Mouse (Mus musculus) megakaryocyte, embryonic 14.5 days (primary cell): ENCODE results near the gene Zfp423. TPM values are rescaled to one million over a fixed set of nuclear protein-coding genes. Genes with fewer than 3 reads are reported as not detected.

Source experiments
- H3K27me3 ChIP-seq: replicated peaks from 2 replicates; pipeline ENCODE3; 2012; ENCODE audit warnings: inconsistent platforms
- H3K36me3 ChIP-seq: replicated peaks from 2 replicates; pipeline ENCODE3; 2012; ENCODE audit warnings: low read length, inconsistent platforms, mixed read lengths
- H3K4me1 ChIP-seq: 2 replicates; pipeline ENCODE4 v1.6.1; 2012; ENCODE audit warnings: inconsistent platforms
- H3K4me3 ChIP-seq: replicated peaks from 2 replicates; pipeline ENCODE3; 2012; ENCODE audit warnings: moderate library complexity, mild to moderate bottlenecking, inconsistent platforms
- H3K9me3 ChIP-seq: 2 replicates; pipeline ENCODE4 v1.6.1; 2012; ENCODE audit warnings: inconsistent platforms
- FLI1 ChIP-seq: IDR thresholded peaks from 2 replicates; pipeline ENCODE4 v1.6.1; 2012; ENCODE audit warnings: low read length, inconsistent platforms, mixed read lengths
- GATA1 ChIP-seq: IDR thresholded peaks from 3 replicates; pipeline ENCODE4 v1.6.1; 2012; ENCODE audit warnings: mixed read lengths, low read length, inconsistent platforms, borderline replicate concordance
- polyA plus RNA-seq: library from polyadenylated mRNA; stranded (reverse); fragments of >175 nt; gene quantifications from 2 replicates; pipeline ENCODE4 v1.2.3, GENCODE M21; 2012; ENCODE audit warnings: low replicate concordance; ENCODE audit not compliant: insufficient read depth

Zfp423 gene
- polyA plus RNA-seq, 1 experiment, result not detected

DNA sequence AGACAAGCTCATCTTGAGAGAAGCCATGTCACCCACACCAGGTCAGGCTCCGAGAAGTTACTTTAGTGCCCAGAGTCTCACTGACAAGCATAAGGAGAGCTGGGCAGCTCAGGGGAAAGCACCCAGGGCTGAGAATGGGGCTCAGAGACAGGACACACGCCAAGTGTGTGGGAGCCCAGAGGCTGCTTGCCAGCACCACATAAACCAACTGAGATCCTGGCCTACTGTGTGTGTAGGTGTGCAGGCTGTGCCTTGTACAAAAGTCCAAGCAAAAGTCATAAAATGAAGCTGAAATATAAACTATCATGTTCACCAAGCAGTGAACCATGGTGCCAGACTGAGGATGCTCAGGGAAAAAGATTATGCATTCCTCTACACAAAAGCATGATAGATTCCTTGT, 50.5 kb downstream of the Zfp423 start:
- H3K36me3 ChIP-seq, result no peaks in the 10 kb centered on the region
- no peaks in the 10 kb centered on the region for H3K4me1 ChIP-seq
- H3K9me3 ChIP-seq, result no peaks in the 10 kb centered on the region
- peaks cover 18% of the 10 kb centered on the region for H3K27me3 ChIP-seq
- H3K4me3 ChIP-seq, result no peak overlapping the region
- TF ChIP-seq GATA1, result no peak
- TF ChIP-seq FLI1, result no peak

DNA sequence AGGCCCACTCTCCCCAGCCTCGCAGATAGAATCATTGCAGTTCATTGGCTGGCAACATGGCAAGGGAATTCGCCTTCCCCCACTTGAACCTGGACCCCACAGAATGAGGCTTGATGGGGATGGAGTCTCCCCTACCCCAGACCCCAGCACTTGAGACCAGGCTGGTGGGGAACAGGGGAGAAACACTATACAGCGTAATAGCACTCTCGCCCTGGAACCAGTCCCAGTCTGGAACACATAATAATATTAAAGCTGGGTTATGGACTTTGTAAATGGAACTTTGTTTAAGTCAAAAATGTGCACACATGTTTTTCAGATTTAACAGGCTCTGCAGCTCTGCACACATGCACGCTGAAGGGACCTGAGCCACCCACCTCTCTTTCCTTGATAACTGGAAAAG, 54.0 kb downstream of the Zfp423 start:
- peaks cover 18% of the 10 kb centered on the region for H3K27me3 ChIP-seq
- no peak for TF ChIP-seq FLI1
- no peak for TF ChIP-seq GATA1
- H3K4me3 ChIP-seq, result no peak overlapping the region
- no peaks in the 10 kb centered on the region for H3K4me1 ChIP-seq
- H3K9me3 ChIP-seq, result no peaks in the 10 kb centered on the region
- no peaks in the 10 kb centered on the region for H3K36me3 ChIP-seq

DNA sequence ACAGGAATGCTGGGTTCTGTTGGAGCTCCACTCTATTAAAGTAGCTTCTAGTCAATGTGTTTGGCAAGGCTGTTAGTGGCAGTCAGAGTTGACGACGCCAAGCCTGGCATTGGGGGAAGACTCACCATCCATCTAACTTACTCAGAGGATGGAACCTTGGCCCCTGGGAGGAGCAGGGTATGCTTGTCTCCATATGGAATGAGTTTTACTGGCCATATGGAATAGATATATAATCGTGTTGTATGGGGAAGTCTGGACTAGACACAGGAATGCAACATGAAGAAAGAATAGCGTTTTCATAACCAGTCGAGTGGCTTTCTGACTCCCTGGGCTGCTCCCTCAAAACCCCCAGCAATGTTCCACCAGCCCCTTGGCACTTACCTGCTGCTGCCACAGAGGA, 55.3 kb downstream of the Zfp423 start:
- Histone ChIP-seq H3K27me3 (peaks cover 17% of the 10 kb centered on the region), H3K9me3 (no peaks in the 10 kb centered on the region), H3K4me1 (no peaks in the 10 kb centered on the region), H3K36me3 (no peaks in the 10 kb centered on the region), H3K4me3 (no peak overlapping the region)
- no peak for TF ChIP-seq FLI1
- TF ChIP-seq GATA1, result no peak

DNA sequence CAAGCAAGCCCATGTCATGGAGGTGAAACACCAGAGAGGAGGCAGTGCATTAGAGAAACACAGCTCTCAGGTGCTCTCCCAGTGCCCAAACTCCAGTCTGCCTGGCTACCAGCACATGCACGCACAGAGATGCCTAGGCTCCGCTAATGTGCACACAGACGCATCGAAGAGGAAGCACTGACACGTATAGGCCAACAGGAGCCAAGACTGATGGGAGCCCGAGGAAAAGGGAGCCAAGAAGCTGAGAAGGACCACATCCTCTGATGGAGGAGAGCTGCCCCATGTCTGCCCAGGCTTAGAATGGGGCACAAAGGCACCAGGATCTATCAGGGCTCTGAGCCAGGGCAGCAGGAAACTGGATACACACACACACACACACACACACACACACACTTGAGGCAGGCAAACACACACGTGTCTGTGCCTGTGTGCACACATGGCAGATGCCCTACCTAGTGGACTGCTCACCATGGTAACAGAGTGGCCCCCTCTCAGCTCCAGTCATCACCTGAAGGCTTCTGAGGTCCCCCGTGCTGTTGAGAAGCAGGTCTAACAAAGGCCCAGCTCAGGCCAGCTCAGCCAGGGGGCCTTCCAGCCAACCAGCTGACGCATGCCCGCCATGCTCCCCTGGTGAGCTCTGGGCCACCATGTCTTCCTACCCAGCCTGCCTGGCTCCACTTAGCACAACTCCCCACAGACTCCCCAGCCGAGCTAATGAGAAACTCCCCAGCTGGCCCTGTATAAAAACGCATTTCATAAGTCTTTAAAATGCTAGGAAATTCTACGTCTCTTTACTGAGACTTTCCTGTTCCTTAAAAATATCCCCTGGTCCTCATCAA, 64.0 kb downstream of the Zfp423 start:
- peaks cover 4% of the 10 kb centered on the region for H3K27me3 ChIP-seq
- no peak for TF ChIP-seq FLI1
- no peak for TF ChIP-seq GATA1
- H3K4me1 ChIP-seq, result peaks cover 3% of the 10 kb centered on the region; the same call in 1 of the 2 replicates
- H3K4me3 ChIP-seq, result no peak overlapping the region
- H3K9me3 ChIP-seq, result no peaks in the 10 kb centered on the region
- H3K36me3 ChIP-seq, result no peaks in the 10 kb centered on the region

DNA sequence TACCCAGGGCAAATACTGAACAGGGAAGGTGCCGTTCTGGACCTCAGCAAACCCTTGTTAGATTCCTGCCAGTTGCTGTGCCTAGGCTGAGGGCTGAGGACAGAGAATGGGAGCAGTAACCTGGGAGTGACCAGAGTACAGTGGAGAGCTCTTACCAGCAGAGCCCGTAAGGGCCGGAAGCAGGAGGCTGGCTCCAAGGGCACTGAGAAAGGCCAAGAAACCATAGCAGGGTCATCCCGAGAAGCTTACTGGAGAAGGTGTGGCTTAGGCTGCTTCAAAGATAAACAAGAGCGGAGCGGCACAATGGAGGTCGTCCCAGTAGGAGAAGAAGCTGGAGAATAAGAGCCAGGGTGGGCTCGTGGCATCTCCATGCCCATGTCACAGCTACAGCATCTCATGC, 65.1 kb downstream of the Zfp423 start:
- peaks cover 6% of the 10 kb centered on the region for H3K27me3 ChIP-seq
- H3K4me3 ChIP-seq, result no peak overlapping the region
- H3K36me3 ChIP-seq, result no peaks in the 10 kb centered on the region
- H3K4me1 ChIP-seq, result peaks cover 3% of the 10 kb centered on the region; the same call in 1 of the 2 replicates
- H3K9me3 ChIP-seq, result no peaks in the 10 kb centered on the region
- TF ChIP-seq GATA1 (no peak), FLI1 (no peak)

DNA sequence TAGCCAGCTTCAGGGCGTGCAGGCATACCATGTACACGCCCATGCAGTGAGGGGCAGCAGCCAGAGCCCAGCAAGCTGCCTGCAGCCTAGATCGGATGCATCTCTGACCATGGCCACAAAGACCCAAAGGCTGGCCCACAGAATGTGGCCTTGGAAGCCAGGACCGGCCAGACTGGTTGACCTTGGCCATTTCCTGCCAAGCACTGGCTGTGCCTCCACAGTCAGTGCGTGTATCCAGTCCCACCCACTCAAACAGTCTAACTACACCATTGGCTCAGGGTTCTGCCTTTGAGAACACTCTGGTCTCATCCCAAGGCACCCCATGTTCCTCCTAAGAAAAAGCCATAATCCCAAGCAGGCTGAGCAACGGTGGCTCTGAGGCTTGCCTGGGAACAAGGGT, 65.8 kb downstream of the Zfp423 start:
- peaks cover 11% of the 10 kb centered on the region for H3K27me3 ChIP-seq
- TF ChIP-seq FLI1, result no peak
- no peak for TF ChIP-seq GATA1
- no peaks in the 10 kb centered on the region for H3K9me3 ChIP-seq
- H3K36me3 ChIP-seq, result no peaks in the 10 kb centered on the region
- peaks cover 3% of the 10 kb centered on the region; the same call in 1 of the 2 replicates for H3K4me1 ChIP-seq
- no peak overlapping the region for H3K4me3 ChIP-seq

DNA sequence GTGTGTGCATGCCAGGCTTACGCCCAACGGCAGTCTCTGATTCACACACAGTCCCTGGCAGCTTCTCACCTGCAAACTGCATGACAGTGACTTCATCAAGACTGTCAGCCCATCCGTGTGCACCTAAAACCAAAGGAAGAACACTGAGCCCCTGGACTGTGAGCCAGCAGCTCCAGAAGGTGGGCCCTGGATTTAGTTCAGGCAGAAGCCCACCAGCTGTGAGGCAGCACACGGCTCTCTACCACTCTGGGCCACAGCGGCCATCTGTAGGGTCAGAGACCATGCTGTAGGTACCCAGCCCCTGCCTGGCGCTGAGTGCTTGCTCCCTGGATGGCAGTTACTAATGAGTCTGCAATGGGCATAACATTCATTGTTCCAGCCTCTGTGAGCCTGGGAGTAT, 66.5 kb downstream of the Zfp423 start:
- Histone ChIP-seq H3K4me3 (no peak overlapping the region), H3K36me3 (no peaks in the 10 kb centered on the region), H3K9me3 (no peaks in the 10 kb centered on the region), H3K27me3 (peaks cover 11% of the 10 kb centered on the region), H3K4me1 (peaks cover 3% of the 10 kb centered on the region; the same call in 1 of the 2 replicates)
- TF ChIP-seq FLI1, result no peak
- TF ChIP-seq GATA1, result no peak

DNA sequence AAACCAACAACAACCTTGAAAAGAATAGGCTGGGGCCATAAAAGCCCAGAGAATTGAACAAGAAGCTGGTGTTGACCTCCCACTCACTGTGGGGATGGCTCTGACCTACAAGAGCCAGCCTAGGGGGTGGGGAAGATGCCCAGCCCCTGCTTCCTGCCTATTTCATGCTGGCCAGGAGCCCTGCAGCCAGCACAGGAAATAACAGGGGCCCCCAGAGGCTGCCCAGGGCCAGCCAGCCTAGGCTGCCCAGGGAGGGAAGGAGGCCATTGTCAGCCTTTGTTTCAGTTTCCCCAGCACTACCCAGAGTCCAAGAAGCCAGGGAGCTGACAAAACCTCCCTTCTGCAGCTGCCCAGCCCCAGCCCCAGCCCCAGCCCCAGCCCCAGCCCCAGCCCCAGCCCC, 67.5 kb downstream of the Zfp423 start:
- Histone ChIP-seq H3K9me3 (no peaks in the 10 kb centered on the region), H3K4me1 (peaks cover 3% of the 10 kb centered on the region; the same call in 1 of the 2 replicates), H3K27me3 (peaks cover 10% of the 10 kb centered on the region), H3K4me3 (no peak overlapping the region), H3K36me3 (no peaks in the 10 kb centered on the region)
- TF ChIP-seq FLI1 (no peak), GATA1 (no peak)

DNA sequence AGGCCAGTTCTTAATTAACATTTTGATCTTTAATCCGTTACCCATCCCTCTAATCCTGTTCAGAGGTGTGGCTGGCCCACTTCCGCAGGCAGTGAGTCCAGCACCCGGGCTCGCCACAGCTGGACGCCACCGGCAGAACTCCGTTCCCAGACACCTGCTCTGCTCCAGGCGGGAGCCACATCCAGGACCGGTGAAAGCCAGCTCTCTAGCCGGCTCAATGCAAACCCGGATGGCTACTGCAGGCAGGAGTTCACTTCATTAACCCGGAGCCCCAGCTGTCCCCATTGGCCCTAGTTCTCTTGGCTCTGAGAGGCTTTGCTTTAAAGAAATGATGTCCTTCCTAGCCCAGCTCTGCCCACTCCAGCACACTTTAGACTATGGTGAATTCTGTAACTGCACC, 71.4 kb downstream of the Zfp423 start:
- TF ChIP-seq GATA1, result no peak
- no peak for TF ChIP-seq FLI1
- H3K9me3 ChIP-seq, result no peaks in the 10 kb centered on the region
- no peak overlapping the region for H3K4me3 ChIP-seq

DNA sequence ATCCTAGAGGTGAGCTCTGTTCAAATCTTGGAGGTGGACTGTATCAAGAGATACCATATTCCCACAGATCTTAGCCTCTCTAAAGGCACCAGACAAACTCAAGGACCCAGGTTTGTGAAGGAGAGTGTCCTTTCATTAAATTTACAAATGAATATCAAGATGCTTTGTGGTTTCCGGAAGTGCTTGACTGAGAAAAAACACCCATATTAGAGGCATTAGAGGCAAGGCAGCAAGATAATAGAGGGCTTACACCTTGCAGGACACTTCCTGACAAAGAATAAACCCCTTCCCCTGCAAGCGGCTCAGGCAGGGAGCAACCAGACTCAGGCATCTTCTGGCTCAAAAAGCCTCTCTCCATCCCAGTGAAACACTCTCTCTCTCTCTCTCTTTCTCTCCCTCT, 78.3 kb downstream of the Zfp423 start:
- Histone ChIP-seq H3K4me1 (no peaks in the 10 kb centered on the region), H3K9me3 (no peaks in the 10 kb centered on the region), H3K36me3 (no peaks in the 10 kb centered on the region), H3K27me3 (peaks cover 13% of the 10 kb centered on the region), H3K4me3 (no peak overlapping the region)
- TF ChIP-seq GATA1 (no peak), FLI1 (no peak)

More for the DNA sequence above, 71.4 kb downstream of the Zfp423 start:
- Histone ChIP-seq H3K4me1 (peaks cover 3% of the 10 kb centered on the region; the same call in 1 of the 2 replicates), H3K27me3 (peaks cover 9% of the 10 kb centered on the region), H3K36me3 (no peaks in the 10 kb centered on the region)
